Mouse (Mus musculus) stomach, postnatal 0 days (tissue): ENCODE measurements around the gene Ddrgk1. TPM values are rescaled to one million over a fixed set of nuclear protein-coding genes. Genes with fewer than 3 reads are reported as not detected.

Source experiments
- ATAC-seq: fragments of 200-750 bp; cut with Nextera tagmentation; 2 replicates; pipeline ENCODE4 v1.8.0; 2017; ENCODE audit not compliant: low FRiP score, low TSS enrichment
- DNase-seq: peaks from one replicate; pipeline ENCODE4 v3.0.0-alpha.2; 2016; ENCODE audit warnings: low spot score
- H3K27ac ChIP-seq: fragments of 300-500 bp; sonication (generic); replicated peaks from 2 replicates; pipeline ENCODE4 v1.5.1; 2014; ENCODE audit warnings: mild to moderate bottlenecking, control low read depth
- H3K27me3 ChIP-seq: fragments of 300-500 bp; sonication (generic); 2 replicates; pipeline ENCODE4 v1.6.1; 2014; ENCODE audit warnings: low read length; ENCODE audit not compliant: control insufficient read depth, insufficient read depth
- H3K36me3 ChIP-seq: fragments of 300-500 bp; sonication (generic); 2 replicates; pipeline ENCODE4 v1.6.1; 2014; ENCODE audit warnings: low read length, mixed read lengths; ENCODE audit not compliant: control insufficient read depth, insufficient read depth
- H3K4me1 ChIP-seq: fragments of 300-500 bp; sonication (generic); replicated peaks from 2 replicates; pipeline ENCODE4 v1.6.1; 2014; ENCODE audit warnings: antibody characterized with exemption; ENCODE audit not compliant: control insufficient read depth, insufficient read depth
- H3K4me2 ChIP-seq: fragments of 300-500 bp; sonication (generic); replicated peaks from 2 replicates; pipeline ENCODE4 v1.6.1; 2014; ENCODE audit warnings: low read depth, mild to moderate bottlenecking, control low read depth, moderate library complexity
- H3K4me3 ChIP-seq: fragments of 300-500 bp; sonication (generic); 2 replicates; pipeline ENCODE4 v1.5.1; 2014; ENCODE audit warnings: low read depth, low read length, control low read depth
- H3K9ac ChIP-seq: fragments of 300-500 bp; sonication (generic); 2 replicates; pipeline ENCODE4 v1.6.1; 2014; ENCODE audit warnings: mild to moderate bottlenecking, low read length, control low read depth, mixed read lengths
- H3K9me3 ChIP-seq: fragments of 300-500 bp; sonication (generic); 2 replicates; pipeline ENCODE4 v1.6.1; 2016; ENCODE audit warnings: low read length; ENCODE audit not compliant: control insufficient read depth
- CTCF ChIP-seq: IDR thresholded peaks from 2 replicates; pipeline ENCODE4 v1.5.1; 2016; ENCODE audit warnings: antibody characterized with exemption, low read depth, mild to moderate bottlenecking, moderate library complexity
- EP300 ChIP-seq: optimal IDR thresholded peaks from 2 replicates; pipeline ENCODE3; 2016; ENCODE audit warnings: antibody characterized with exemption
- WGBS: fragments of 180-500 bp; shearing (Covaris S2); extraction: QIAGEN DNeasy Blood & Tissue Kit; methylation state at CpG from one replicate; pipeline ENCODE4 v1.1.7; 2014; 5-methylcytosine and 5-hydroxymethylcytosine counted together
- polyA plus RNA-seq: library from polyadenylated mRNA; unstranded; fragments of >200 nt; fragmentation: Nextera tagmentation; extraction: Ambion mirVana; gene quantifications from 2 replicates; pipeline ENCODE4 v1.2.1, GENCODE M21; 2015

Ddrgk1 gene
- polyA plus RNA-seq, 1 experiment from 2014 or later: 85.0 TPM

DNA sequence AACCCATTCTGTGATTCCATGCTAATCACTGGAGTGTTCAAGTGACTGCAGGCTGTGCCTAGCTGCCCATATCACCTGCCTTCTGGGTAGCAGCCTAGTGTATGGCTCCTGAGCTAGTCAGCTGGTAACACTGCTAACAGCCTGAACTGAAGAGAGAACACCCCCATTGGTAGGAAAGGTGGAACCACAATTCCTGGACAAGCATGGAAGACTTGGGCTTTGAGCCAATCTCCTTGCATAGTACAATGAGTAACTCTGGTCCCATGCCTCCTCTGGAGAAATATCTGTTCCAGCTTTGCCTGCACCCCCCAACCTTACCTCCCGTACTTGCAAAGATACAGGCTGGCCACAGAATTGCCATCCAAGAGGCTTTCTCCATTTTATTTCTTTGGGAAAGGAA is 32.0 kb downstream of the Ddrgk1 start:
- no peak for TF ChIP-seq CTCF
- ATAC-seq: no peak
- no peak overlapping the region for H3K4me2 ChIP-seq
- DNase-seq: no peak
- WGBS: 52% methylated on average over 1 of the region's 1 CpGs
- no peak overlapping the region for H3K4me3 ChIP-seq
- no peaks in the 10 kb centered on the region for H3K9me3 ChIP-seq
- H3K27ac ChIP-seq: no peak overlapping the region
- H3K9ac ChIP-seq: no peak overlapping the region
- no peaks in the 10 kb centered on the region for H3K27me3 ChIP-seq
- H3K36me3 ChIP-seq: no peaks in the 10 kb centered on the region; the same call in 1 of the 2 replicates
- 0 out of 2 replicates have a peak, but pooled peaks cover 2% of the 10 kb centered on the region for H3K4me1 ChIP-seq

- WGBS: under 1% methylated on average over 25 of the region's 25 CpGs
- peak; percentile 83 for ATAC-seq
These were observed 34.6 kb downstream of the Ddrgk1 start, which contains the start of the genes Fastkd5 and Ubox5 for GRCm38 (mm10) chr2:130629839-130630203. Gene Fastkd5 (minus strand): TSS chr2:130630027. Gene Ubox5 (minus strand): TSS chr2:130630038.

DNA sequence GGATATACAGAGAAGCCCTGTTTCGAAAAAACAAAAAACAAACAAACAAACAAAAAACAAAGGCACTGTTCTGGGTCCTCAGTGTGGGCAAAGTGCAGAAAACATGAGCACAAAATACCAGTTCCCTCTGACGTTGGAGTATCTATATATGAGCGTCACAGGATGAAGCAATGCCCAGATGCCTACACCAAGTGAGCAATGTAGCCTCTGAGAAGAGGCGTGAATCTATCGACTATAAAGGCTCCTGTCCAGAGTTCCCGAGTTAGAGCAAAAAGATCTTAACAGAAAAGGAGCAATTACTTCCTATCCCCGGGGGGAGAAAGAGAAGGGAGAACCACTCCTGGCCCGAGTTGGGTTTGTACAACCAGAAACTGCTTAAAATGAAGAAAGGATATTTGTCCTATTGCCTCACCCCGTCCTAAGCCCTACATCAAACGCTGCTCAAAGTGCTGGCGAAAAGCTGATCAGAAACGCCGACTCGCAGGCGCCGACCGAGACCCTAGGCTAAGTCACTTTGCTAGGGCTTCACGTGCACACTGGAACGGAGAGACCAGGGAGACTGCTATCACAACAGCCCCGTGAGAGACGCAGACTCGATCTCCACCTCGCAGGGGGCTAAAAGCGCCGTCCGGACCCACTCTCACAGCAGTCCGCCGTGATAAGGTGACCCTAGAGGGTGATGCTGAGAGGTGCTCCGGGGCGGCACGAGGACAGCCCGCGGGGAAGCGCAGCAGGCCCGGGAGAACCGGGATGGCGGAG is 35.2 kb downstream of the Ddrgk1 start:
- H3K4me2 ChIP-seq: peak overlapping the region; percentile 76
- 1% methylated on average over 37 of the region's 37 CpGs for WGBS
- no peaks in the 10 kb centered on the region for H3K36me3 ChIP-seq
- no peak for DNase-seq
- no peak for TF ChIP-seq EP300
- ATAC-seq: peak; percentile 55
- H3K4me3 ChIP-seq: peak overlapping the region; percentile 79
- H3K27ac ChIP-seq: peak overlapping the region; percentile 78
- no peaks in the 10 kb centered on the region for H3K27me3 ChIP-seq
- H3K9me3 ChIP-seq: no peaks in the 10 kb centered on the region
- no peaks in the 10 kb centered on the region for H3K4me1 ChIP-seq
- peak overlapping the region; percentile 82 for H3K9ac ChIP-seq

More at GRCm38 (mm10) chr2:130629839-130630203, 34.6 kb downstream of the Ddrgk1 start, which contains the start of the genes Fastkd5 and Ubox5:
- Histone ChIP-seq H3K4me3 (peak within 1 kb of the TSS; percentile 79), H3K27me3 (no peaks in the 10 kb centered on the region), H3K27ac (peak within 1 kb of the TSS; percentile 78), H3K4me1 (no peaks in the 10 kb centered on the region), H3K4me2 (peak within 1 kb of the TSS; percentile 76), H3K36me3 (no peaks in the 10 kb centered on the region), H3K9ac (peak within 1 kb of the TSS; percentile 82), H3K9me3 (no peaks in the 10 kb centered on the region)
- DNase-seq: peak; percentile 88
- TF ChIP-seq EP300 (no peak), CTCF (no peak)

DNA sequence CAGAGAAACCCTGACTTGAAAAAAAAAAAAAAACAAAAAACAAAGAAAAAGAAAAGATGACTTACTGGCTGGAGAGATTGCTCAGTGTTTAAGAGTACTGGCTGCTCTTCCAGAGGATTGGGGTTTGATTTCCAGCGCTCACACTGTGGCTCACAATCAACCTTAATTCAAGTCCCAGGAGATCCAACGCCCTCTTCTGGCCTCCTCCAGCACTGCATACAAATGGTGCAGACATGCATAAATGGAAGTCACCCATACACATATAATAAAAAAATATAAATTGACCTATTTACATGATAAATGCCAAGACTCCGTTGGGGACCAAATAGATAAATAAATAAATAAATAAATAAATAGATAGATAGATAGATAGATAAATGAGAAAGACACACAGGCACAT is 36.0 kb downstream of the Ddrgk1 start:
- no peak for ATAC-seq
- H3K4me2 ChIP-seq: no peak overlapping the region; the same call in 1 of the 2 replicates
- no peak overlapping the region for H3K4me3 ChIP-seq

DNA sequence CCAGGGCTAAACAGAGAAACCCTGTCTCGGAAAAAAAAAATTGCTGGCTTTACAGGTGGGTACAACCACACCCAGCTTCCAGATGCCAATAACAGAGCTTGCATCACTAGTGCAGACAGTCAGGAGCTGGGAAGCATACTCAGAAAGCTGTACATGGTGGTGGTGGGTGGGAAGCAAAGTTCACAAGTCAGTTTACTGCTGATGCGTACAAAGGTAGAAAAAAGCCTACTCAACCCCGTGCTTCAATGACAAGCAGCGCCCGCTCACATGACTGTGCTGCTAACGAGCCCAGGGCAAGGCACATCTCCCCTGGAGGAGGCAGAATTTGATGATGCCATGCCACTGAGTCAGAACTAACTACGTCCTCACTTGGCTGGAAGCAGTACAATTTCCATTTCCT is 45.5 kb downstream of the Ddrgk1 start:
- peaks cover 22% of the 10 kb centered on the region for H3K36me3 ChIP-seq
- ATAC-seq (no peak), DNase-seq (no peak)
- WGBS: 85% methylated on average over 7 of the region's 7 CpGs
- no peaks in the 10 kb centered on the region for H3K4me1 ChIP-seq
- H3K4me2 ChIP-seq: no peak overlapping the region
- no peaks in the 10 kb centered on the region for H3K27me3 ChIP-seq
- no peaks in the 10 kb centered on the region for H3K9me3 ChIP-seq
- TF ChIP-seq CTCF: no peak
- TF ChIP-seq EP300: no peak
- no peak overlapping the region for H3K9ac ChIP-seq
- no peak overlapping the region for H3K4me3 ChIP-seq
- H3K27ac ChIP-seq: no peak overlapping the region

More for the DNA sequence above, 36.0 kb downstream of the Ddrgk1 start:
- H3K9ac ChIP-seq: no peak overlapping the region
- no peaks in the 10 kb centered on the region for H3K9me3 ChIP-seq
- DNase-seq: peak; percentile 24
- peaks cover under 1% of the 10 kb centered on the region; the same call in 1 of the 2 replicates for H3K36me3 ChIP-seq
- no peak overlapping the region for H3K27ac ChIP-seq
- TF ChIP-seq CTCF (peak; percentile 43), EP300 (no peak)
- no peaks in the 10 kb centered on the region for H3K4me1 ChIP-seq
- no peaks in the 10 kb centered on the region for H3K27me3 ChIP-seq
- 58% methylated on average over 3 of the region's 3 CpGs for WGBS

DNA sequence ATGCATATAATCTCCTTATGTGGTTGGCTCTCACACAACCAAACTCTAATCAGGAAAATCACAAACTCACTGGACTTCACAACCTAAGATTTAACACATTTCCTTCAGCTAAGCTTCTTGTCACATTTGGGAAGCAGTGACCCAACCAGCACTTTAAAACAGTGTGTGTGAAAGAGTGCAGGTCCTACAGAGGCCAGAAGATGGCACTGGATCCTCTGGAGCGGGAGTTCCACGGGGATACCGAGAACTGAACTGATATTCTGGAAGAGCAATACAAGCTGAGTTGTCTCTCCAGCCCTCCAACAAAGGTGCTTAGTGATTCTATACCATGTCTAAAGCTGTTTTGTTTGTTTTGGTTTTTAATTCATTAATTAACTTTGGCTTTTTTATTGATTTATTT is 51.4 kb downstream of the Ddrgk1 start:
- TF ChIP-seq EP300 (no peak), CTCF (peak; percentile 70)
- no peaks in the 10 kb centered on the region for H3K27me3 ChIP-seq
- H3K9me3 ChIP-seq: no peaks in the 10 kb centered on the region
- no peak overlapping the region for H3K4me2 ChIP-seq
- DNase-seq: no peak
- no peak overlapping the region for H3K4me3 ChIP-seq
- no peak overlapping the region for H3K9ac ChIP-seq
- peaks cover 14% of the 10 kb centered on the region for H3K36me3 ChIP-seq
- WGBS: 57% methylated on average over 3 of the region's 3 CpGs
- no peak overlapping the region for H3K27ac ChIP-seq
- no peak for ATAC-seq
- H3K4me1 ChIP-seq: no peaks in the 10 kb centered on the region

Other genes with a start within 250 kb of the Ddrgk1 start
- 37.0 and 38.9 TPM in 2 replicates for gene Vps16, start 240.3 kb downstream of the Ddrgk1 start, polyA plus RNA-seq
- 4.4 and 4.9 TPM in 2 replicates for gene Pced1a, start 240.0 kb downstream of the Ddrgk1 start, polyA plus RNA-seq
- gene Ptpra, start 214.4 kb downstream of the Ddrgk1 start, polyA plus RNA-seq: 45.1 and 45.7 TPM in 2 replicates
- gene Mrps26, start 100.9 kb downstream of the Ddrgk1 start, polyA plus RNA-seq: 74.6 and 76.3 TPM in 2 replicates
- gene Oxt, start 88.5 kb downstream of the Ddrgk1 start, polyA plus RNA-seq: not detected in 2 replicates
- 0.23 and 0.36 TPM in 2 replicates for gene Avp, start 82.1 kb downstream of the Ddrgk1 start, polyA plus RNA-seq
- gene Fastkd5, start 34.6 kb downstream of the Ddrgk1 start, polyA plus RNA-seq: 6.5 and 6.7 TPM in 2 replicates
- 3.8 and 4.1 TPM in 2 replicates for gene Ubox5, start 34.6 kb downstream of the Ddrgk1 start, polyA plus RNA-seq
- 2.9 and 3.1 TPM in 2 replicates for gene Lzts3, start 21.9 kb downstream of the Ddrgk1 start, polyA plus RNA-seq
- 56.2 and 58.6 TPM in 2 replicates for gene Itpa, start 3.0 kb upstream of the Ddrgk1 start, polyA plus RNA-seq
- gene Slc4a11, start 32.9 kb upstream of the Ddrgk1 start, polyA plus RNA-seq: 0.27 and 0.29 TPM in 2 replicates
- gene 4930402H24Rik, start 241.7 kb upstream of the Ddrgk1 start, polyA plus RNA-seq: 10.0 and 11.2 TPM in 2 replicates
- gene Atrn, start 241.8 kb upstream of the Ddrgk1 start, polyA plus RNA-seq: 3.7 and 3.8 TPM in 2 replicates